Mouse (Mus musculus) kidney, adult 2 months (tissue): ENCODE data around the gene Sult1a1. TPM values are rescaled to one million over a fixed set of nuclear protein-coding genes. Genes with fewer than 3 reads are reported as not detected.
A peak's percentile ranks its signal among the peaks of the same experiment; 100 is the strongest.

Source experiments
- DNase-seq: peaks from one replicate; pipeline ENCODE4 v3.0.0; 2021
- H3K27ac ChIP-seq: fragments of 200-500 bp; 2 replicates; pipeline ENCODE4 v1.5.1; 2012; ENCODE audit warnings: low read depth, low read length, control low read depth, inconsistent platforms; ENCODE audit not compliant: insufficient read depth
- H3K27me3 ChIP-seq: fragments of 200-500 bp; replicated peaks from 2 replicates; pipeline ENCODE4 v1.6.1; 2012; ENCODE audit warnings: mild to moderate bottlenecking, moderate library complexity, low read length, inconsistent platforms; ENCODE audit not compliant: control insufficient read depth, insufficient read depth
- H3K36me3 ChIP-seq: fragments of 200-500 bp; 2 replicates; pipeline ENCODE4 v1.6.1; 2012; ENCODE audit warnings: mild to moderate bottlenecking, moderate library complexity, low read length, inconsistent platforms; ENCODE audit not compliant: control insufficient read depth, insufficient read depth
- H3K4me1 ChIP-seq: fragments of 200-500 bp; 2 replicates; pipeline ENCODE4 v1.6.1; 2011; ENCODE audit warnings: low read length; ENCODE audit not compliant: control insufficient read depth, insufficient read depth
- H3K4me3 ChIP-seq: fragments of 200-500 bp; 2 replicates; pipeline ENCODE4 v1.5.1; 2011; ENCODE audit warnings: mild to moderate bottlenecking, low read depth, low read length, control low read depth; ENCODE audit not compliant: insufficient read depth
- CTCF ChIP-seq: fragments of 200-500 bp; conservative IDR thresholded peaks from 2 replicates; pipeline ENCODE4 v1.5.1; 2011; ENCODE audit warnings: low read depth, mild to moderate bottlenecking, control low read depth, low read length, moderate library complexity, mixed read lengths; ENCODE audit not compliant: insufficient read depth, insufficient read length
- POLR2A ChIP-seq: fragments of 200-500 bp; IDR thresholded peaks from one replicate; pipeline ENCODE4 v1.6.1; 2011; ENCODE audit warnings: low read depth, low read length, control low read depth
- WGBS: fragments of 180-500 bp; shearing (Covaris S2); methylation state at CpG from one replicate; pipeline ENCODE4 v1.1.7; 2018; 5-methylcytosine and 5-hydroxymethylcytosine counted together
- polyA plus RNA-seq: library from polyadenylated mRNA; depleted of rRNA; stranded (reverse); fragments of >200 nt; gene quantifications from 2 replicates; pipeline ENCODE4 v1.2.3, GENCODE M21; 2012

The Sult1a1 gene
- polyA plus RNA-seq, 1 experiment = 29.0 TPM

GRCm38 (mm10) chr7:126702861-126703756, 26.9 kb upstream of the Sult1a1 start:
- no peak for DNase-seq
- TF ChIP-seq CTCF = no peak
- TF ChIP-seq POLR2A = no peak
- Histone ChIP-seq H3K4me3 (peak overlapping the region; percentile 20), H3K27ac (no peak overlapping the region), H3K4me1 (no peaks in the 10 kb centered on the region), H3K36me3 (no peaks in the 10 kb centered on the region), H3K27me3 (0 out of 2 replicates have a peak, but pooled peaks cover 2% of the 10 kb centered on the region)
- 83% methylated on average over 12 of the region's 12 CpGs for WGBS

DNA sequence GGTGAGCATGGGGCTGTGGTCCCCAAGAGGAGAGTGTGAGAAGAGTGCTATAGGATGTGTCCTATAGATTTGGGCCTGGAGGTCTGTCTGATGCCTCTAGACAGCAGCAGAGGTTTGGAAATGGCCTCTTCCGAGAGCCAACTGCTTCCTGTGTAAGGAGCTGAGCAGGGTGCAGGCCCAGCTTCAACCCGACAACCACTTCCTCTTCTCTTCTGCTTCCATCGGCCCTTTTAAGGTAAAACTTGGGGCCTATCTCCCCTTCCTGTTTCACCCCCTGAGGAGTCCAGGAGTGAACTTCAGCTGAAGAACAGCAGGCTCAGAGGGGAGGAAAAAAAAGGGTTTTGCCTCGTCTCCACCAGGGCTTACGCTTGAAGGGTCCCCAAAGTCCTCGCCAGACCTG, 26.1 kb upstream of the Sult1a1 start:
- TF ChIP-seq CTCF = no peak
- TF ChIP-seq POLR2A = no peak
- no peaks in the 10 kb centered on the region for H3K36me3 ChIP-seq
- no peaks in the 10 kb centered on the region for H3K4me1 ChIP-seq
- H3K27ac ChIP-seq = no peak overlapping the region
- H3K4me3 ChIP-seq = no peak overlapping the region
- DNase-seq = no peak
- 86% methylated on average over 6 of the region's 6 CpGs for WGBS
- 0 out of 2 replicates have a peak, but pooled peaks cover 2% of the 10 kb centered on the region for H3K27me3 ChIP-seq

GRCm38 (mm10) chr7:126701559-126702357, 25.5 kb upstream of the Sult1a1 start:
- H3K4me1 ChIP-seq = no peaks in the 10 kb centered on the region
- no peak overlapping the region for H3K4me3 ChIP-seq
- H3K27ac ChIP-seq = no peak overlapping the region
- no peak for DNase-seq
- 57% methylated on average over 24 of the region's 24 CpGs for WGBS
- H3K36me3 ChIP-seq = no peaks in the 10 kb centered on the region
- H3K27me3 ChIP-seq = 0 out of 2 replicates have a peak, but pooled peaks cover 2% of the 10 kb centered on the region
- TF ChIP-seq POLR2A (no peak), CTCF (no peak)

DNA sequence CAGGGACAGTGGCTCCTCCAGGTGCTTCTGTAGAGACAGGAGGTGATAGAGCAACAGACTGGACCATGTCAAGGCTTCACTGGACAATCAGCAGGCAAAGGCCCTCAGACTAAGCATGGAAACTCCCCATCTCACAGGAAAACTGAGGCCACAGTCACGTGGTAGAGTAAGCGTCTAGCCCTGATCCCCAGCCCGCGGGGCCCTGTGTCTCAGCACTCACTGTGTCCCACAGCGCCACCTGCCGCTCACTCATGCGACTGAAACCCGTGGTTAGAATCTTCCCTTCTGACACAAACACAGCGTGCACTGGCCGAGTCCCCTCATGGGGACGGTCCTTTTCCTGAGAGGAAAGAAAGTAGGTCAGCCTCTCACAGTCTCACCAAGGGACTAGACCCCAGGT, 24.8 kb upstream of the Sult1a1 start:
- Histone ChIP-seq H3K4me1 (0 out of 2 replicates have a peak, but pooled peaks cover 4% of the 10 kb centered on the region), H3K4me3 (no peak overlapping the region), H3K27ac (no peak overlapping the region), H3K27me3 (0 out of 2 replicates have a peak, but pooled peaks cover 2% of the 10 kb centered on the region), H3K36me3 (no peaks in the 10 kb centered on the region)
- under 1% methylated on average over 11 of the region's 11 CpGs for WGBS
- DNase-seq = peak; percentile 88
- TF ChIP-seq CTCF (peak; percentile 82), POLR2A (no peak)

GRCm38 (mm10) chr7:126700063-126701015, 24.1 kb upstream of the Sult1a1 start:
- DNase-seq = no peak
- Histone ChIP-seq H3K4me3 (no peak overlapping the region), H3K27ac (no peak overlapping the region), H3K4me1 (0 out of 2 replicates have a peak, but pooled peaks cover 4% of the 10 kb centered on the region), H3K36me3 (no peaks in the 10 kb centered on the region), H3K27me3 (0 out of 2 replicates have a peak, but pooled peaks cover 2% of the 10 kb centered on the region)
- TF ChIP-seq POLR2A (no peak), CTCF (no peak)
- WGBS = 84% methylated on average over 25 of the region's 25 CpGs

- H3K4me1 ChIP-seq = 0 out of 2 replicates have a peak, but pooled peaks cover 4% of the 10 kb centered on the region
- no peaks in the 10 kb centered on the region for H3K27me3 ChIP-seq
- no peak overlapping the region for H3K4me3 ChIP-seq
- WGBS = 92% methylated on average over 8 of the region's 8 CpGs
- H3K27ac ChIP-seq = no peak overlapping the region
- TF ChIP-seq CTCF = no peak
- TF ChIP-seq POLR2A = no peak
- no peak for DNase-seq
- H3K36me3 ChIP-seq = no peaks in the 10 kb centered on the region
These were observed 21.6 kb upstream of the Sult1a1 start for GRCm38 (mm10) chr7:126697838-126698237.
